Mouse (Mus musculus) cortical plate, adult 2 months (tissue): ENCODE data around the gene Ddx24. TPM values are rescaled to one million over a fixed set of nuclear protein-coding genes. Genes with fewer than 3 reads are reported as not detected.

Source experiments
- H3K27ac ChIP-seq: fragments of 200-500 bp; 2 replicates; pipeline ENCODE4 v1.5.1; 2012; ENCODE audit warnings: low read length, control low read depth, inconsistent platforms; ENCODE audit not compliant: insufficient read depth
- H3K4me1 ChIP-seq: fragments of 200-500 bp; 2 replicates; pipeline ENCODE4 v1.6.1; 2011; ENCODE audit warnings: low read length; ENCODE audit not compliant: control insufficient read depth, insufficient read depth
- H3K4me3 ChIP-seq: fragments of 200-500 bp; 2 replicates; pipeline ENCODE4 v1.5.1; 2011; ENCODE audit warnings: mild to moderate bottlenecking, low read length, control low read depth; ENCODE audit not compliant: insufficient read depth
- CTCF ChIP-seq: fragments of 200-500 bp; IDR thresholded peaks from 2 replicates; pipeline ENCODE4 v1.5.1; 2011; ENCODE audit warnings: mild to moderate bottlenecking, control low read depth, low read length; ENCODE audit not compliant: insufficient read depth; ENCODE audit errors: extremely low read depth
- POLR2A ChIP-seq: fragments of 200-500 bp; IDR thresholded peaks from 2 replicates; pipeline ENCODE4 v1.6.1; 2011; ENCODE audit warnings: mild to moderate bottlenecking, low read length, control low read depth; ENCODE audit not compliant: insufficient read depth; ENCODE audit errors: extremely low read depth
- polyA plus RNA-seq: library from polyadenylated mRNA; depleted of rRNA; stranded (reverse); fragments of >200 nt; gene quantifications from 2 replicates; pipeline ENCODE4 v1.2.3, GENCODE M21; 2012; rRNA removed

Gene Ddx24
- polyA plus RNA-seq, 1 experiment: 160 TPM

DNA sequence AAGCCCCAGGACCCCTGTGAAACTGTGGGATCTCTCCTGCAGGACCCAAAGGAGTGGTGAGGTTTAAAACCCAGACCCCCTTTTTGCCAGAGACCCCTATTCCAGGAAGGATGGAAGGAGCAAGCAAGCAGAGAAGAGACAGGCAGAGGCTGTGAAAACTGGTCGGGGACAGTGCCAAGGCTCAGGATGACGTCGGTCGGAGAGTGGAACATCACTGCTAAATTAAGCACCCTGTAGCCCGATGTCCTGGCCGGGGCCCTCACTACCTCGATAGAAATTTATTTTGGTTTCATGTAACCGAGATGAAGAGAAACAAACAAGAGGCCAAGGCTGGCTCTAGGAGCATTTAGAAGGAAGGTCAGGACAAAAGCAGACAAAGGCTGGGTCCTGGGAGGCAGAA, 67.4 kb downstream of the Ddx24 start:
- H3K4me3 ChIP-seq: no peak overlapping the region
- TF ChIP-seq POLR2A (no peak), CTCF (no peak)
- H3K4me1 ChIP-seq: peaks cover 12% of the 10 kb centered on the region
- H3K27ac ChIP-seq: peak overlapping the region; percentile 48; the same call in 1 of the 2 replicates

Other genes with a start within 250 kb of the Ddx24 start
- gene Prima1, start 183.7 kb downstream of the Ddx24 start, polyA plus RNA-seq: 4.9 and 8.2 TPM in 2 replicates
- 3.6 and 4.2 TPM in 2 replicates for gene Fam181a, start 114.9 kb downstream of the Ddx24 start, polyA plus RNA-seq
- gene Asb2, start 69.8 kb downstream of the Ddx24 start, polyA plus RNA-seq: 3.2 and 4.1 TPM in 2 replicates
- 28.2 and 28.5 TPM in 2 replicates for gene Otub2, start 37.1 kb downstream of the Ddx24 start, polyA plus RNA-seq
- gene 9330161L09Rik, start 18.0 kb downstream of the Ddx24 start, polyA plus RNA-seq: 0.85 and 1.3 TPM in 2 replicates
- gene Ifi27, start 8.4 kb upstream of the Ddx24 start, polyA plus RNA-seq: 88.3 and 110 TPM in 2 replicates
- gene Ifi27l2a, start 17.9 kb upstream of the Ddx24 start, polyA plus RNA-seq: 4.7 and 13.2 TPM in 2 replicates
- 0.13 TPM in 1 of 2 replicates, not detected in the other for gene Ifi27l2b, start 31.4 kb upstream of the Ddx24 start, polyA plus RNA-seq
- gene Ppp4r4, start 106.5 kb upstream of the Ddx24 start, polyA plus RNA-seq: 16.0 and 16.9 TPM in 2 replicates
- 0.04 TPM in 1 of 2 replicates, not detected in the other for gene Serpina10, start 205.6 kb upstream of the Ddx24 start, polyA plus RNA-seq
- gene Serpina6, start 231.4 kb upstream of the Ddx24 start, polyA plus RNA-seq: not detected in 2 replicates